Mouse (Mus musculus): Measurements from ENCODE around the gene Mctp2.

GRCm38 (mm10) chr7:72119713-72120112, 186.7 kb downstream of the Mctp2 start:
- TF ChIP-seq TAL1 (IDR thresholded peaks at IDR 0.05; ENCODE audit: low read length) = no peak
- no peak for TF ChIP-seq GATA1 (IDR thresholded peaks at IDR 0.05; ENCODE audit: low read length)
